Mouse (Mus musculus): ENCODE results near the gene Vmn1r226. TPM values are rescaled to one million over a fixed set of nuclear protein-coding genes. Genes with fewer than 3 reads are reported as not detected.

The Vmn1r226 gene
- not detected in 2 replicates for polyA plus RNA-seq (2015; fragmentation: Nextera tagmentation; extraction: Ambion mirVana)

DNA sequence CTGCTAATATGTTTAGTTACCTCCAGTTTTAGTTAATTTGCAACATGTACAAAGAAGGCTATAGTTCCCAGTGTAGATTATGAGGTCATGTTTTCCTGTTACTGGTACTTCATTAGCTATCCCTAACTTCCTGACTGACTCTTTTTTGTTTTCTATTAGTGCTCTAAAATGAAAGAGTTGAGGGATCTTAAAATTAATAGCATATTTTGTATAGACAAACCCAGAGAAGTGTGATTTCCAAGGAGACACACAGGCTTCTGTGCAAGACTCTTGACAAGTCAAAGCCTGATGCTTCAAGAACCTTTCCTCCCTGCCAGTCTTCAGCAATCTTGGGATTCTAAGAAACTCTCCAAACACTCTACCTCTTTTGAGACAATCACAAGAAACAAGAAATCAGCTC is at the start of gene Vmn1r226:
Gene Vmn1r226 (plus strand): TSS at position 301 of the 400 bp plus-strand sequence.
- no peaks in the 10 kb centered on the region for H3K36me3 ChIP-seq (ENCODE audit: insufficient read depth, low read length)
- H3K9me3 ChIP-seq (ENCODE audit: low read length), result no peaks in the 10 kb centered on the region; the same call in 1 of the 2 replicates
- no peak within 1 kb of the TSS for H3K4me2 ChIP-seq (replicated peaks; ENCODE audit: low read depth, low read length)
- no peak for TF ChIP-seq EP300 (IDR thresholded peaks at IDR 0.05)
- no peak for TF ChIP-seq CTCF (IDR thresholded peaks at IDR 0.05)
- ATAC-seq, result no peak
- no peak within 1 kb of the TSS for H3K27ac ChIP-seq (ENCODE audit: low read length)
- H3K27me3 ChIP-seq (replicated peaks; ENCODE audit: insufficient read depth, low read length), result no peaks in the 10 kb centered on the region
- H3K4me1 ChIP-seq (ENCODE audit: insufficient read depth, low read depth, low read length), result no peaks in the 10 kb centered on the region
- no peak within 1 kb of the TSS for H3K4me3 ChIP-seq (ENCODE audit: low read depth, low read length)
- DNase-seq (ENCODE audit: low spot score), result no peak
- no peak within 1 kb of the TSS for H3K9ac ChIP-seq (replicated peaks; ENCODE audit: low read depth)

DNA sequence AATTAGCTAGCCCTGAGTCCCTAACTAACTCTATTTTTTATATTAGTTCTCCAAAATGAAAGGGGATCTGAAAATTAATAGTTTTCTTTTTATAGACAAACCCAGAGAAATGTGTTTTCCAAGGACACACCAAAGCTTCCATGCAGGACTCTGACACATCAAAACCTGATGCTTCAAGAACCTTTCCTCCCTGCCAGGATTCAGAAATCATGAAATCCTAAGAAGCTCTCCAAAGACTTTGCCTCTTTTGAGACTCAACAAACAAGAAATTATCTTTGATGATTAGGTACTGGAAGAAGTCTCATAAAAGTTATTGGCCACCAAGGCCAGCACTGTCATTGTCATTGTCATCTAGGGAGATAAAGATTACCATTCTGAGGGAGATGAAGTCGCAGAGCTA is 46.9 kb downstream of the Vmn1r226 start, which contains the start of gene Vmn1r227:
Gene Vmn1r227 (plus strand): TSS at position 301 of the 400 bp plus-strand sequence.
- DNase-seq (ENCODE audit: low spot score), result no peak
- TF ChIP-seq CTCF (IDR thresholded peaks at IDR 0.05) (no peak), EP300 (IDR thresholded peaks at IDR 0.05) (no peak)
- ATAC-seq, result no peak
- Histone ChIP-seq H3K27me3 (replicated peaks; ENCODE audit: insufficient read depth, low read length) (no peaks in the 10 kb centered on the region), H3K27ac (ENCODE audit: low read length) (no peak within 1 kb of the TSS), H3K36me3 (ENCODE audit: insufficient read depth, low read length) (no peaks in the 10 kb centered on the region), H3K9me3 (ENCODE audit: low read length) (no peaks in the 10 kb centered on the region), H3K9ac (replicated peaks; ENCODE audit: low read depth) (no peak within 1 kb of the TSS), H3K4me2 (replicated peaks; ENCODE audit: low read depth, low read length) (no peak within 1 kb of the TSS), H3K4me1 (ENCODE audit: insufficient read depth, low read depth, low read length) (no peaks in the 10 kb centered on the region), H3K4me3 (ENCODE audit: low read depth, low read length) (no peak within 1 kb of the TSS)
- 20% methylated on average over 1 of the region's 1 CpGs for WGBS

Other genes with a start within 250 kb of the Vmn1r226 start
- not detected in 2 replicates for gene Vmn2r108, start 201.5 kb upstream of the Vmn1r226 start, polyA plus RNA-seq (2015; fragmentation: Nextera tagmentation; extraction: Ambion mirVana)
- not detected in 2 replicates for gene Vmn1r225, start 184.7 kb upstream of the Vmn1r226 start, polyA plus RNA-seq (2015; fragmentation: Nextera tagmentation; extraction: Ambion mirVana)
- not detected in 2 replicates for gene Vmn2r109, start 118.1 kb upstream of the Vmn1r226 start, polyA plus RNA-seq (2015; fragmentation: Nextera tagmentation; extraction: Ambion mirVana)
- not detected in 2 replicates for gene Vmn2r110, start 86.4 kb upstream of the Vmn1r226 start, polyA plus RNA-seq (2015; fragmentation: Nextera tagmentation; extraction: Ambion mirVana)
- not detected in 2 replicates for gene Fpr-rs3, start 58.0 kb upstream of the Vmn1r226 start, polyA plus RNA-seq (2015; fragmentation: Nextera tagmentation; extraction: Ambion mirVana)
- gene Vmn1r227, start 47.0 kb downstream of the Vmn1r226 start, polyA plus RNA-seq (2015; fragmentation: Nextera tagmentation; extraction: Ambion mirVana), result not detected in 2 replicates
- gene Vmn1r228, start 103.3 kb downstream of the Vmn1r226 start, polyA plus RNA-seq (2015; fragmentation: Nextera tagmentation; extraction: Ambion mirVana), result not detected in 2 replicates
- not detected in 2 replicates for gene Vmn1r229, start 128.7 kb downstream of the Vmn1r226 start, polyA plus RNA-seq (2015; fragmentation: Nextera tagmentation; extraction: Ambion mirVana)
- gene Vmn1r230, start 157.6 kb downstream of the Vmn1r226 start, polyA plus RNA-seq (2015; fragmentation: Nextera tagmentation; extraction: Ambion mirVana), result not detected in 2 replicates
- gene Vmn1r231, start 222.2 kb downstream of the Vmn1r226 start, polyA plus RNA-seq (2015; fragmentation: Nextera tagmentation; extraction: Ambion mirVana), result not detected in 2 replicates
- not detected in 2 replicates for gene Vmn1r232, start 236.9 kb downstream of the Vmn1r226 start, polyA plus RNA-seq (2015; fragmentation: Nextera tagmentation; extraction: Ambion mirVana)